Mouse (Mus musculus): ENCODE data around the gene Nek10.
"Not testable (repeated sequence)": the region's sequence is repeated elsewhere in the genome, so short reads cannot be mapped to it uniquely, and the experiment has no call there.

The Nek10 gene

DNA sequence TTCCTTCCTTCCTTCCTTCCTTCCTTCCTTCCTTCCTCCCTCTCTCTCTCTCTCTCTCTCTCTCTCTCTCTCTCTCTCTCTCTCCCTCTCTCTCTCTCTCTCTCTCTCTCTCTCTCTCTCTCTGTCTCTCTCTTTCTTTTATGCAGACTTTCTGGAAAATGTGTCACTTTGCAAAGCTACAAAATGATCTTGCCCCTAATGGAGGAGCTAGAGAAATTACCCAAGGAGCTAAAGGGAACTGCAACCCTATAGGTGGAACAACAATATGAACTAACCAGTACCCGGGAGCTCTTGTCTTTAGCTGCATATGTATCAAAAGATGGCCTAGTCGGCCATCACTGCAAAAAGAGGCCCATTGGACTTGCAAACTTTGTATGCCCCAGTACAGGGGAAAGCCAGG lies at the start of gene Nek10:
Nek10 (plus strand) TSS at position 301 of the 400 bp plus-strand sequence.
- DNase-seq, result not testable (repeated sequence)

GRCm38 (mm10) chr14:14781169-14781568 lies 22.0 kb upstream of the Nek10 start:
- no peak for DNase-seq

DNA sequence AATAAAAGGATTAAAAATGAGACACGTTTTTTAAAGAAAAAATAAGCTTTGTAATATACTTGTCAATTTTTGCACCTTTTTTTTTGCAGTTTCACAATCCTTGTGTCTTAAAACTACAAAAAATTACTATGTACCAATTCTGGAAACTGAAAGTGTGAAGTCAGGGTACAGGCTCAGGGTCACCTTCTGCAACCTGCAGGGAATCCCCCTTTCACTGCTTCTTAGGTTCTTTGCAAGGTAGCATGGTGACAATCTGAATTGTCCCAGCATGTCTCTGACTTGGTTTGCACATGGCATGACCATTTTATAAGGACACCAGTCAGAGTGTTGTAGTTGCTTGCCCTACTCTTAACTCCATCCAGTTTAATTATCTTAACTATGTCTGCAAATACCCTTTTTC lies 19.0 kb upstream of the Nek10 start:
- no peak for DNase-seq

DNA sequence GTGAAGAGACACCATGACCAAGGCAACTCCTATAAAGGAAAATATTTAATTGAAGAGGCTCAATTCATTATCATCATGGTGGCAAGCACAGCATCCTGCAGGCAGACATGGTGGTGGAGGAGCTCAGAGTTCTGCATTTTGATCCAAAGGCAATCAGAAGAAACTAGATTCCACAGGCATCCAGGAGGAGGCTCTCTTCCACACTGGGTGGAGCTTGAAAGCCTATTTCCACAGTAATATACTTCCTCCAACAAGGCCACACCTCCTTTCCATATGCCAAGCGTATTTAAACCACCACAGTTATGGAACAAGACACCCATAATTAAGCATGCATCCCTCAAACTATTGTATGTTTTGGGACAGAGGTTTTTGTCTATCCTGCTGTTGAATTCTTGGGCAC lies 16.2 kb upstream of the Nek10 start:
- DNase-seq, result no peak

DNA sequence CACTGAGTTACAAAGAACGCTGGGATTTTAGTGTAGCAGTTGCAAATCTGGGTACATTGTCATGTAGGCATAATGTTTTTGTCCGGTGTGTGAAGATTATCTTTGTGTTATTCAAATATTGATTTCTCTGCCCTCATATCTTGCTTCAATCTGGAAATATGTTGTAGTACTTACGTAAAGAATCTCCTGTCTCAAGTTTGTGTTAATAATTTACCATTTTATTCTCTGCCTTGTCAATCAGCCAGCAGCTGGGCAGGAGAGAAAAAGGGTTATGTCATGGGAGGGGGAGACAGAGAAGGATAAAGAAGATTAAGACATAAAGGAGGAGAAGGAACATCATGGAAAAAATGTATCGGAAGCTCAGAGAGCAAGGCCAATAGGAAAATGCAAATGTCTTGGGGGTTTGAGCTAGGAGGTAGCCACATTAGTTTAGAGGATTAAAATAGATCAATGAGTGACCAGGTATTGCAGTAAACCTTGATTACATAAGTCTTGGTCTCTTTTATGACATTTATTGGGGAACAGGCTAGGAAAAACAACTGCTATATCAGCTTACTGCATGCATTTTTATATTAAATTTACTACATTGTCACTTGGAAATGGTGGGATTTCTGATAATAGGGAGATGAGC lies 13.3 kb upstream of the Nek10 start:
- DNase-seq, result no peak

DNA sequence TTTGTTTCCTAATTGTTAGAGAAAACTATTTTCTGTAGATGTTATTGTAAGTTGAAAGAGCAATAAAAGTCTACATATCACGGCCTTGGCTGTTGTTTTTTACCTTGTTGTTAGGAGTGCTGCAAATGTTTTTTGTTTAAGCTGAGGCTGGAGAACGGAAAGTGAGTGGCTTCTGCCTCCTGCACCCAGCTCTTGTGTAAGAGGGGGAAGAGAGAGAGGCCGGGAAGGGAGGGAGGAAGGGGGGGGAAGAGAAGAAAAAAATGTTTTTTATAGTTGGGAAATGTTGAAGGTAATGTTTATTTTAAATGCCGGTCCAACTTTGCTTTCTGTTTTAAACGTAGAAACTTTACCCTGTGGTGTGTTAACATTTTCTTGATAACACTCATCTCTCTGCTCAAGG lies 3.4 kb upstream of the Nek10 start:
- no peak for DNase-seq

DNA sequence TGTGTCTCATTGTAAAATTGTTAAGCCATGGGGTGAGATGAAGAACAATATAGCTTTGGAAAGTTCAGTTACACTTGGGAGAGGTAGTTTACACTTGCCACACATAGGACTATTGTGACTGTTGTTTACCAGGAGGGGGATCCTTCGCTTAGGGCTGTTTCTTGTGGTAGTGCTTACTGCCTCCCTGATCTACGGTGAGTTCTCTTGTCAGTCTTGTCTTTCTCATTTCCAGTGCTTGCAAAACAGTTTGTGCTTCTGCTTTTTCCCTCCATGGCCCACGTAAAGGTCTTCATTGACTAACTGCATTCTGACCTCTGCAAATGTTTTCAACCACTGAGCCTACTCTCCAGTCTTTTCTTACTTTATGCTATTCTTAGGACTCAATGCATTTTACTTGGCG lies 2.9 kb upstream of the Nek10 start:
- no peak for DNase-seq

DNA sequence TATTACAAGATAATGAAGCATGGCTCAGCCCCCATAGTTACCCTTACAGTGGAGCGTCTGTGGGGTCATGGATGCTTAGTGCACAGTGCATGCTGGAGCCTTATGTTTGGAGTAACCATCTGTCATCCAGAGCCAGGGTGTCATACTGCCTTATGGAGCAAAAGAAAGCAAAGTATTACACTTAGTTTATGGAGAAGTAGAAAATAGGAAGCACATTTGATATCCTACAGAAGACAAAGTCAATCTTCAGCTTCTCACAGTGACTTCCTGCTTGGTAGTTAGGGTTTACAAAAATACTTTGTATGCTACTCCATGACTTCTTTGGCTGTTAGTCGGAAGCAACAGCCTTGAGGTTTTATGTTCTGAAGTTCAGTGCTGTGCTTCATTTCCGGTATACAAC lies 2.4 kb upstream of the Nek10 start:
- DNase-seq, result no peak

DNA sequence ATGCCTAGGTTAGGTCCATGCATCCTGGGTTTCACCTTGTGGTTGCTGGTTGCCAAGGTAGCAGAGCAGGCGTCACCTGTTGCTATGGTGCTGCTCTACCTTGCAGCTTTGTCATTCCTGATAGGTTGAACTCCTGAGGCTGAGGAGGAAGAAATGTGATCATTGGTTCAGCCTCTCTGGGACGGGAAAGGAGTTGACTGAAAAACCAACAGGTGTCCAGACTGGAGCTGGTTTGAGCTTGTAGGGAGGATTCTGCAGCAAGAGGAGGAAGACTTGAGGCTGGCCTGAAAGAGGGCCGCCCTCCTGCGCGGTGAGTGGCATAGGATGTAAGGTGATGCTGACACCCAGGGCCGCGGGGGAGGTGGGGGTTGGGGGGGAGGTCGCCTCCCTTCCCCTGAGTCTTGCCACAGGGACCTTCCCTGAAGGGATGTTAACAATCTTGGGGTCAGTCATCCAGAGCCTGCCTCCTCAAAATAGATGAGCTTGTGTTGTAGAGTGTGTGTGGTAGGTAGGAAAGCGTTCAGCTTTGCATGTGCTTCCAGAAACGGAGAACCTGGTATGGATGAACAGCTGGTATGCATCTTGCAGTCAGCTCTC lies 804 bp downstream of the Nek10 start:
- peak; percentile 77 for DNase-seq

- DNase-seq, result no peak
Observed at GRCm38 (mm10) chr14:14804518-14805212, 1.4 kb downstream of the Nek10 start.

DNA sequence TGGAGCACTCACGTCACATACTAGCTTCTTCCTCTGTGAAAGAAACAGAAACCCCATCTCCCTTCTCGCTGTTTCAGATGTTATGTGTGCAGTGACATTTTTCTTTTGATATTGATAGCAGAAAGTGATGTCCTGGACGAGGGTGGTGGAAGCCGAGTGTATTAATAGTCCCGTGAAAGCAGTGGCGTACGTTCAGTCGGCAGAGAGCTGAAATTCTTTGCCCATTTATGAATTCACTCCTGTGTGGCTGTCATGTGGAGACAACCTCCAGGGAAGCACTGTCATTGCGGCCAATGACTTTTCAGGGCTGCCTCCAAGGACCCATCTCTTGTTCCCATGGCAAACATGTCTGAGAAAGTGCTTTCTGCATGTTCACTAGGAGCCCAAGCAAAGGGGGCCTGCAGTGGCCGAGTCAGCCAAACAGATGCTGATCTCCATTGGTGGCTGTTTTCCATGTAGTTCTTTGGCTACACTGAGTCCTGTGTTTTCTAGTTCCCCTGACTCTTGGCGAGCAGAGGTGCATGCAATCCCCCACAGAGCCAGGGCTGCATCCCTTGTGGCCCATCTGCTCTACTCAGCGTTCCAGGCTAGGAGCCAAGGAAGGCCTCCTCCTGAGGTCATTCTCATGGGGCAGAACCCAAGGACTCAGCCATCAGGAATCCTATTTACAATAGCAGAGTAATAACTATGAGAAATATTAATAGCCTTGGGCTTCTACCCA lies 29.5 kb downstream of the Nek10 start:
- DNase-seq, result peak; percentile 73

GRCm38 (mm10) chr14:14833498-14833897 lies 30.3 kb downstream of the Nek10 start:
- DNase-seq, result no peak

- peak; percentile 77 for DNase-seq
Observed at GRCm38 (mm10) chr14:14834266-14834665, 31.1 kb downstream of the Nek10 start.

DNA sequence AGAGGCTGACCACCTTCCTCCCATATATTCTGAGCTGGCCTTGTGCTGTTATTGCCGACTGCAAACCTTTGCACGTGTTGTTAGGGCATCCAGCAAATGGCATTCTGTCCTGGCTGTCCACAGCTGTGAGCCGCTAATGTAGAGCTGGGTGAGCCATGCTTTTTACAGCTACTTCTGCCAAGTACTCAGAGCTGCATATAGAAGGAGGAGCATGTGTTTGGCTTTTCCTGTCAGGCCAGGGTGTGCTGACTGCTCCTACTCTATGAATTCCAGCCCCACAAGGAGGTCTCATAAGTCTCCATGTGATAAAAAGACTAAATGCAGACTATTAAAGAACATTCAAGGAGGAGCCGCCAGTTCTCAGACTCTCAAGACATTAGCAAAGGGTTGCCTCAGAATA lies 34.4 kb downstream of the Nek10 start:
- DNase-seq, result no peak

DNA sequence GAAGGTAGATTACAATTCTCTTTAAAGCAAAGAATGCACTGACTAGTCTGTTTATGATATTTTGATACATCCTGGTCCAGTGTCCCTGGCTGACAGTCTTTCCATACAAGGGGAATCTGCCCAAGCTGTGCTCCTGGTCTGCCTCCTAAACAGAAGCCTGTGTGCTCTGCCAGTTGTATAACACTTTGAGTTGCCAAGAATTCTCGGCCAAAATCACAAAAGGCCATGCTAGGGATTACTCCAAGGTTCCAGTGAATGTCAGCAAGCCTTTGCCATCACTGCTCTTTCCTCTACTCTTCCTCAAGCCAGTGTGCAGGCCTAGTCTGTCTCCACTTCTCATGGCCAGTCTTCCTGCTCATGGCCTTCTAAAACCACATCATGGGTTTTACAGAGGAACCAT lies 34.9 kb downstream of the Nek10 start:
- no peak for DNase-seq

GRCm38 (mm10) chr14:14842734-14843530 lies 39.7 kb downstream of the Nek10 start:
- DNase-seq, result peak; percentile 60

GRCm38 (mm10) chr14:14852838-14853237 lies 49.6 kb downstream of the Nek10 start:
- no peak for DNase-seq

DNA sequence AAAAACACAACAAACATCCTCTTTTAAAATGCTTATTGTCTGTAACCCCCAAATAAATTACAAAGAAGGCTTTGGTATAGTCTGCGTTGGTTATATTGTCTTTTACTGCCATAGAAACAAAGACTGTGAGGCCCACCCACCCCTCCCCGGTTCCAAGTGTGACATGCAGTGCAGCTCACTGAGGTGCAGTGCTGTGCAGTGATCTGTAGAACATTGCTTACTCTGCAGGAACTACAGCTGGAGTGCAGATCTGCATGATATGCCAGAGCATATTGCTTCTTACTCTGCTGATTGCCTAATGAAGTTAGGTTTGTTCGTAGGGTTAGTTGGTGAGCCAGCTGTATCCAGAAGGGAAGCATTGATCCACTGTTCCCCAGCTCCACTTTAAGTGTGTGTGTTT lies 57.1 kb downstream of the Nek10 start:
- DNase-seq, result no peak

DNA sequence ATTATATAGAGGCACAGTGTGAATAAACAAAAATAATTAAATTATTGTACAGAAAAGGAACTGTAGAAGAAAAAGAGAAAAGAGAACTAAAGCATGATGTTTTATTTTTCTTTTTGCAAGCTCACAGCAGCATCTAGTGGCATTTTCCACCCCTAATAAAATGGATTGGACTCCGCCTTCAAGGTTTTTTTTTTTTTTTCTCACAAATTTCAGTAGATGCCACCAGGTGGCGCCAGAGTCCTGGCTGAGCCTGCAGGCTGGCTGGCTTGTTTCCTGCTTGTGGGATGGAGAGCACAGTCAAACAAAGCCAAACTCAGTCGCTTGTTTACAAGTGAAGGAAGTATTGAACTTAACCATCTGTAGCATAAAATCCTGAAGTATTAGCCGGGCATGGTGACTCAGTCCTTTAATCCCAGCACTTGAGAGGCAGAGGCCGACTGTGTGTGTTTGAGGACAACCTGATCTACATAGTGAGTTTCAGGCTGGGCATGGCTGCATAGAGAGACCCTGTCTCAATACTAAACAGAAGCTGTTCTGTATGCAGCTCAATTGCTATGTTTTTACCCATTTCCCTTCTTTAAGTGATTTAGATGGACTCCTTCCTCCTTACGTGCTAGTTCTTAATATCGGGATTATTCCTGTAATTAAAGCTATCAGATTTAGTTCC lies 60.6 kb downstream of the Nek10 start:
- DNase-seq, result peak; percentile 78

- no peak for DNase-seq
Observed at GRCm38 (mm10) chr14:14869239-14869638, 66.0 kb downstream of the Nek10 start.

DNA sequence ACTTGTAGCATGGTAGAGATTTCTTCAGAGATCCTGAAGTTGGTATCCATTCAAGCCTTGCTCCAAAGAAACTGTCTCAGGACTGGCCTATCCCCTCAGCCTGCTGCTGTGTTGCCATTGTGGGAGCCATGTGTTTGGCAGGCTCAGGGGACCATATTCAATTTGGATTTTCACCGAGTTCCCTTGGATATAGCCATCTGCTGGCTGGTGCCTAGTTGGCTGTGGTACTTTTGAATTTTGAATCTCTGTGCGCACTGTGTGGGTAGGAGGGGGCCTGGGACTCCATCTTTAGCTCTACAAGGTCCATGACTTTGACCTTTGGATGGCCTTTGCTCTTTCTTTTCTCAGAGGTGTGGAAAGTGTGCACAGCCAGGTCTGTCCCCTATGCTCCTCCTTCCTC lies 66.8 kb downstream of the Nek10 start:
- peak; percentile 35 for DNase-seq

GRCm38 (mm10) chr14:14870463-14870862 lies 67.2 kb downstream of the Nek10 start:
- DNase-seq, result no peak
